9 mouse cellular contexts compared by ENCODE assay signal in the genomic region with DNA sequence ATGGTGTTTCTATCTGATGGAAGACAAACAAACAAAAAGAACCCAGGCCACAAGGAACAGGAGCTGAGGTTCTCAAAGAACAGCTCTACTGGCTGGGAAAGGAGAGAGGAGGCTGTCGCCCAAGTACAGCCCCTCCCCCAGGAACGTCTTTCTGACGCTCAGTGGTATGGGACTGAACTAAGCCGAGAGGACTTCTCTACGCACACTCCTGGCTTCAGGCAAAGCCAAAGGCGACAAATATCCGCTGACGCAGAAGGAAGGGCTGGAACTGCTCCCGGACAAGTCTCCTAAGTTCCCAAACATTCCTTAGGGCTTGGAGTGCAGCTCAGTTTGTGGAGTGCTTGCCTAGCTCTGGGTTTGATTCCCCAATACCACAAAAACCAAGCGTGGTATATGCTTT. TPM values are rescaled to one million over a fixed set of nuclear protein-coding genes. Genes with fewer than 3 reads are reported as not detected.
A peak's percentile ranks its signal among the peaks of the same experiment; 100 is the strongest.
DNase-seq lines count a peak whose midpoint lies in the region; ATAC-seq lines count a peak whose summit lies in the region.
"Had no signal": no experiment of that assay in that cellular context is flagged by ENCODE, and none has a peak within 500 bp of the region (broad histone marks: within the 10 kb centered on the region; RNA-seq: fewer than 3 reads in every experiment).

No protein-coding gene starts in this region.

- H3K27me3 ChIP-seq in embryonic facial prominence, embryonic 14.5 days (replicated peaks; ENCODE audit: control insufficient read depth, insufficient read depth, low read length) = no peaks in the 10 kb centered on the region
- H3K27me3 ChIP-seq in heart, embryonic 14.5 days (ENCODE audit: control insufficient read depth, insufficient read depth, low read length) = no peaks in the 10 kb centered on the region
- H3K27me3 ChIP-seq: megakaryocyte, embryonic 14.5 days had no signal

- peaks cover 14% of the 10 kb centered on the region for H3K4me1 ChIP-seq in embryonic facial prominence, embryonic 14.5 days (ENCODE audit: control insufficient read depth, insufficient read depth, low read length)
- H3K4me1 ChIP-seq in heart, embryonic 14.5 days (ENCODE audit: control insufficient read depth in 2 of 2, insufficient read depth in 2 of 2, low read length in 2 of 2) = peaks cover 19 to 21% of the 10 kb centered on the region in 2 experiments

- H3K9me3 ChIP-seq in embryonic facial prominence, embryonic 14.5 days (ENCODE audit: control insufficient read depth, low read length) = no peaks in the 10 kb centered on the region
- no peaks in the 10 kb centered on the region for H3K9me3 ChIP-seq in heart, embryonic 14.5 days (ENCODE audit: control insufficient read depth, low read length)

- no peak overlapping the region for H3K4me3 ChIP-seq in embryonic facial prominence, embryonic 14.5 days (ENCODE audit: low read depth, low read length)
- no peak overlapping the region for H3K4me3 ChIP-seq in heart, embryonic 14.5 days (ENCODE audit: control insufficient read depth in 1 of 2, insufficient read depth in 1 of 2, low read depth in 1 of 2, low read length in 2 of 2)

- peaks cover 11% of the 10 kb centered on the region for H3K36me3 ChIP-seq in embryonic facial prominence, embryonic 14.5 days (ENCODE audit: control insufficient read depth, insufficient read depth, low read length)
- H3K36me3 ChIP-seq in heart, embryonic 14.5 days (ENCODE audit: control insufficient read depth, insufficient read depth, low read length) = peaks cover 14% of the 10 kb centered on the region; the same call in 1 of the 2 replicates

- H3K9ac ChIP-seq in embryonic facial prominence, embryonic 14.5 days (ENCODE audit: low read depth, low read length) = no peak overlapping the region
- peak overlapping the region; percentile 45; the same call in 1 of the 2 replicates for H3K9ac ChIP-seq in heart, embryonic 14.5 days (ENCODE audit: low read length)

- WGBS in embryonic facial prominence, embryonic 14.5 days = 14% methylated on average over 10 of the region's 10 CpGs
- 6% methylated on average over 10 of the region's 10 CpGs for whole genome bisulfite sequencing in heart, embryonic 14.5 days

- H3K4me2 ChIP-seq in embryonic facial prominence, embryonic 14.5 days (ENCODE audit: low read depth, low read length) = peak overlapping the region; percentile 6; the same call in 1 of the 2 replicates
- H3K4me2 ChIP-seq in heart, embryonic 14.5 days (ENCODE audit: low read length) = peak overlapping the region; percentile 36

- H3K27ac ChIP-seq in embryonic facial prominence, embryonic 14.5 days (replicated peaks; ENCODE audit: low read depth, low read length) = peak overlapping the region; percentile 76
- H3K27ac ChIP-seq in heart, embryonic 14.5 days (replicated peaks in 1 of 2; ENCODE audit: control insufficient read depth in 1 of 2, insufficient read depth in 1 of 2, low read depth in 2 of 2, low read length in 2 of 2) = peak overlapping the region; percentile 68 to 94

- peak; percentile 83 for ATAC-seq in embryonic facial prominence, embryonic 14.5 days (ENCODE audit: low read depth)
- peak; percentile 81 for ATAC-seq in heart, embryonic 14.5 days (ENCODE audit: insufficient number of reproducible peaks, insufficient read depth, low FRiP score, low read depth)

- DNase-seq in 3T3-L1 (ENCODE audit: low read depth, low spot score) (peak; percentile 90), ZHBTc4 (ENCODE audit: low read depth, low spot score) (peak; percentile 64)
- peak; percentile 90 for DNase-seq in embryonic facial prominence, embryonic 14.5 days (ENCODE audit: low spot score)
- DNase-seq in kidney, postnatal 36 days = peak; percentile 88 to 92
- DNase-seq in lung, postnatal 4 days = peak; percentile 90 to 95
- DNase-seq in urinary bladder, postnatal 14 days (ENCODE audit: low spot score) = peak; percentile 83
- no peak for DNase-seq in thymus, adult 18-20 months

RNA-seq across cellular contexts. Expression of a gene that starts 37.7 kb away (rescaled TPM):
- 66.8 and 67.4 TPM in 2 replicates for polyA plus RNA-seq in embryonic facial prominence, embryonic 14.5 days (2014; fragmentation: Nextera tagmentation; extraction: Ambion mirVana)
- 33.3 and 36.6 TPM in 2 replicates for polyA plus RNA-seq in heart, embryonic 14.5 days (2014; fragmentation: Nextera tagmentation; extraction: Ambion mirVana)

Comparison
In these comparisons a context has a peak if more than half of its experiments do, and no peak if none do; other contexts are left out.
1. DNase-seq: peak in 3T3-L1 (single experiment), ZHBTc4 (single experiment), embryonic facial prominence, embryonic 14.5 days (single experiment), kidney, postnatal 36 days (2 of 2), lung, postnatal 4 days (2 of 2) and urinary bladder, postnatal 14 days (single experiment); none in thymus, adult 18-20 months (0 of 2).